Mouse (Mus musculus): ENCODE results near the gene Wbp1.
A peak's percentile ranks its signal among the peaks of the same experiment; 100 is the strongest.

- TF ChIP-seq POLR2A (IDR thresholded peaks at IDR 0.05; ENCODE audit: insufficient read length, low read depth) = no peak
- no peak for TF ChIP-seq REST (IDR thresholded peaks at IDR 0.05; ENCODE audit: insufficient read depth, insufficient read length)
- TF ChIP-seq MYOD1 (IDR thresholded peaks at IDR 0.05; ENCODE audit: control insufficient read depth in 1 of 3, insufficient read length in 2 of 3, low read depth in 2 of 3) = peak in 1 of 3 experiments; percentile 13
- TF ChIP-seq E2F4 (IDR thresholded peaks at IDR 0.05; ENCODE audit: insufficient read depth) = no peak
- peak; percentile 48 for TF ChIP-seq POLR2AphosphoS2 (IDR thresholded peaks at IDR 0.05; ENCODE audit: insufficient read length, low read depth)
- TF ChIP-seq TCF12 (IDR thresholded peaks at IDR 0.05; ENCODE audit: insufficient read depth, poor library complexity, severe bottlenecking) = no peak
- no peak for TF ChIP-seq MAX (IDR thresholded peaks at IDR 0.05; ENCODE audit: low read depth)
- no peak for TF ChIP-seq MYOG (IDR thresholded peaks at IDR 0.05; ENCODE audit: control insufficient read depth in 1 of 3, insufficient read depth in 1 of 3, insufficient read length in 2 of 3, low read depth in 2 of 3)
- TF ChIP-seq USF1 (IDR thresholded peaks at IDR 0.05; ENCODE audit: low read depth) = no peak
- TF ChIP-seq SRF (IDR thresholded peaks at IDR 0.05; ENCODE audit: control insufficient read depth, insufficient read length, low read depth) = no peak
- TF ChIP-seq CEBPB (IDR thresholded peaks at IDR 0.05; ENCODE audit: insufficient read depth, poor library complexity, severe bottlenecking) = no peak
Measured at GRCm38 (mm10) chr6:83138056-83138455, 16.7 kb upstream of the Wbp1 start.
